Mouse (Mus musculus) cerebellum, adult 2 months (tissue): ENCODE results near the gene Sptssa. TPM values are rescaled to one million over a fixed set of nuclear protein-coding genes. Genes with fewer than 3 reads are reported as not detected.

Experiments used
- DNase-seq, 2 experiments: peaks; one replicate each; pipeline ENCODE4 v3.0.0; 2021
- H3K27ac ChIP-seq: fragments of 200-500 bp; 2 replicates; pipeline ENCODE4 v1.5.1; 2012; ENCODE audit warnings: low read length, control low read depth, inconsistent platforms; ENCODE audit not compliant: insufficient read depth
- H3K27me3 ChIP-seq: fragments of 200-500 bp; 2 replicates; pipeline ENCODE4 v1.6.1; 2012; ENCODE audit warnings: inconsistent platforms, mild to moderate bottlenecking, low read length, moderate library complexity; ENCODE audit not compliant: control insufficient read depth, insufficient read depth
- H3K4me1 ChIP-seq: fragments of 200-500 bp; 2 replicates; pipeline ENCODE4 v1.6.1; 2011; ENCODE audit warnings: low read length; ENCODE audit not compliant: control insufficient read depth, insufficient read depth
- H3K4me3 ChIP-seq: fragments of 200-500 bp; replicated peaks from 2 replicates; pipeline ENCODE3; 2011; ENCODE audit warnings: mild to moderate bottlenecking, low read depth, low read length, control low read depth; ENCODE audit not compliant: insufficient read depth
- CTCF ChIP-seq: fragments of 200-500 bp; IDR thresholded peaks from 2 replicates; pipeline ENCODE4 v1.5.1; 2011; ENCODE audit warnings: low read depth, mild to moderate bottlenecking, control low read depth, low read length, moderate library complexity, borderline replicate concordance; ENCODE audit not compliant: insufficient read depth
- POLR2A ChIP-seq: fragments of 200-500 bp; IDR thresholded peaks from 2 replicates; pipeline ENCODE4 v1.6.1; 2011; ENCODE audit warnings: low read length, control low read depth, borderline replicate concordance; ENCODE audit not compliant: insufficient read depth
- WGBS: fragments of 180-500 bp; shearing (Covaris S2); methylation state at CpG from one replicate; pipeline ENCODE4 v1.1.7; 2018; 5-methylcytosine and 5-hydroxymethylcytosine counted together
- polyA plus RNA-seq: library from polyadenylated mRNA; depleted of rRNA; stranded (reverse); fragments of >200 nt; gene quantifications from 2 replicates; pipeline ENCODE4 v1.2.3, GENCODE M21; 2012

Gene Sptssa
- polyA plus RNA-seq, 1 experiment, result 52.9 TPM

DNA sequence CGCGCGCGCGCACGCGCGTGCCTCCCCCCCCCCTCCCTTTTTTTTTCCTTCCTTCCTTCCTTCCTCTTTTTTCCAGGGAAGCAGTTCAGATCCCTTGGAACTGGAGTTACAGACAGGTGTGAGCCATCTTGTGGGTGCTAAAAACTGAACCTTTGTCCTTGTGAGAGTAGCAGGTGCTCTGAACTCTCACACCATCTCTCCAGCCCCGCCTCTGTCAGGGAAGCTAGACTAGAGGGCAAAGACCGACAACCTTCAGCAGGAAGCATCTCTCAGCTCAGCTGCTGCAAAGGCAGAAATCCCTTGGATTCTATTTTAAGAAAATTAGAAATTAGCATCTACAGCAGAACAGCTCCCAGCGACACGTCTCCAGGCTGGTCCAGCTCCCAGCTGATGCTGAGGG is 4.0 kb downstream of the Sptssa start:
- DNase-seq, result no peak
- H3K4me1 ChIP-seq, result peaks cover 11% of the 10 kb centered on the region
- 79% methylated on average over 12 of the region's 12 CpGs for whole genome bisulfite sequencing
- TF ChIP-seq CTCF (no peak), POLR2A (no peak)
- no peaks in the 10 kb centered on the region for H3K27me3 ChIP-seq
- H3K4me3 ChIP-seq, result no peak overlapping the region
- H3K27ac ChIP-seq, result no peak overlapping the region

DNA sequence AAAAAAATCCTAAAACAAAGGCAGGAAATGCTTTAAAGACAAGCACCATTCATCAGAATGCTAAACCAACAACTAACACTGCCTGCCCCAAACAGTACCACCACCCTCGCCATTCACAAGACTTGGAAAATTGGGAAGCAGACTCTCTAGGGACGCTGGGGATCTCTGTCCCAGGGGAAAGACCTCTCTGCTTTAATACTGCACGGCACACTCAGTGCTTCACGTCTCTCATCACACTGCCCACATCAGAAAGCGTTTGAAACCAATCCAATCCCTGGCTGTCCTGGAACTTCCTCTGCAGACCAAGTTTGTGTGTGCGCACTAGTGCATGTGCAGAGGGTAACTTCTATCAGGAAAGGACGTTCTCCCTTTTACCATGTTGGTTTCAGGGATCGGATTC is 4.6 kb downstream of the Sptssa start:
- no peaks in the 10 kb centered on the region for H3K27me3 ChIP-seq
- no peak overlapping the region for H3K27ac ChIP-seq
- peaks cover 11% of the 10 kb centered on the region for H3K4me1 ChIP-seq
- no peak for DNase-seq
- WGBS, result 64% methylated on average over 8 of the region's 8 CpGs
- H3K4me3 ChIP-seq, result no peak overlapping the region
- TF ChIP-seq POLR2A (no peak), CTCF (no peak)

DNA sequence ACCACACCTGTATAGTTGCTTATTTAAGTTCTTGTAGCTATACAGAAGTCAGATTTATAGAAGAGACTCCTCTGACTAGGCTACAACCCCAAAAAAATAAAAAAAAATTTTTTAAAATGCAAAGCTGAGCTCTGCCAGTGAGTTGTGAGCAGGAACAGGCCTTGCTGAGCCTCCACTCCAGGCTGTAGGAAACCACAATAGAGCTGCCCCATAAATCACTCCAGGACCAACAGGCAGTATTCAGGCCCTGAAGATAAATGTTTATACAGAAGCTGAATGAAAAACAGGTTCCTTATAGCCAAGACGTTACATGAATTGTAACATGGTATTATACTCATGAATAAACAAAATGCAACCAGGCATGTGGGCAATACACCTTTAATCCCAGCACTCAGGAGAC is 5.2 kb downstream of the Sptssa start:
- Histone ChIP-seq H3K27ac (no peak overlapping the region), H3K4me1 (peaks cover 11% of the 10 kb centered on the region), H3K4me3 (no peak overlapping the region), H3K27me3 (no peaks in the 10 kb centered on the region)
- DNase-seq, result no peak
- TF ChIP-seq CTCF, result no peak
- no peak for TF ChIP-seq POLR2A
- 82% methylated on average over 1 of the region's 1 CpGs for WGBS

DNA sequence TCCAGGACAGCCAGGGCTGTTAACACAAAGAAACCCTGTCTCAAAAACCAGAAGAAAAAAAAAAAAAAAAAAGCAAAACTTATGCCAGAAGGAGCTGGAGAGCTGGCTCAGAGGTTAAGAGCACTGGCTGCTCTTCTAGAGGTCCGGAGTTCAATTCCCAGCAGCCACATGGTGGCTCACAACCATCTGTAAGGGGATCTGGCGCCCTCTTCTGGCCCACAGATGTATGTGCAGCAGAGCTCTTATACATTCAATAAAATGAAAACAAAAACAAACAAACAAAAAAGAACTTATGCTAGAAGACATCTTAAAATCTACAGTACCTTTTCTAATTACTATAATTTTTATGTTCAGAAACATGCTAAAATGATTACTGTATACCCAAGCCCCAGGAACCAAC is 11.4 kb downstream of the Sptssa start:
- no peak for TF ChIP-seq POLR2A
- 0 out of 2 replicates have a peak, but pooled peaks have one; percentile 5 for TF ChIP-seq CTCF
- Histone ChIP-seq H3K4me1 (no peaks in the 10 kb centered on the region; the same call in 1 of the 2 replicates), H3K27me3 (no peaks in the 10 kb centered on the region), H3K27ac (no peak overlapping the region), H3K4me3 (no peak overlapping the region)
- no peak for DNase-seq
- WGBS, result 67% methylated on average over 2 of the region's 2 CpGs

DNA sequence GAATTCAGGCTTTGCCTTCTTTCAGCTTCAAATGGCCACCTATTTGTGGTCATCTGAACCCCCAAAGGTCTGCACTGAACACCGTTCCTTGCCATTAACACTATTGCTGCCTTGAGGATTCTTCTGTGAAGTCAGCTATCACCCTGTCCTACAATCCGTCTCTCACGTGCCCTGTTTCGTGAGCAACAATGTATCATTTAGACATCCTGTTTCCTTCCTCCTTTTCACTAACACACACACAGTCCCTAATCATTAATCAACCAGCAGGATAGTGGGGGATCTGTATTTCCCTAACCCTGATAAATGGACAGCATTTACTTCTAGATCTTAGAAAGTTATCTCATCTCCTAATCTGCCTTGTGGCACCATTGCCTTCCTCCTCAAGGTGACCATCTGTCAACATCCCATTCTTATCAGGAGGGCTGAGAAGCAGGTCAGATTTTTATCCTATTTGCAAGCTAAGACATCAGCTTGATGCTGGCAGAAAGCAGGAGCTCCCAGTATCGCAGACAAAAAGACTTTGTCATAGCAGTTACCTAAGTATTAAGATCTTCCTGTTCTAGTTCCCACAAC is 13.0 kb downstream of the Sptssa start:
- no peak for DNase-seq
- no peak for TF ChIP-seq CTCF
- no peak for TF ChIP-seq POLR2A
- Histone ChIP-seq H3K4me3 (no peak overlapping the region), H3K27me3 (no peaks in the 10 kb centered on the region), H3K4me1 (no peaks in the 10 kb centered on the region; the same call in 1 of the 2 replicates), H3K27ac (no peak overlapping the region)
- WGBS, result 69% methylated on average over 5 of the region's 5 CpGs

DNA sequence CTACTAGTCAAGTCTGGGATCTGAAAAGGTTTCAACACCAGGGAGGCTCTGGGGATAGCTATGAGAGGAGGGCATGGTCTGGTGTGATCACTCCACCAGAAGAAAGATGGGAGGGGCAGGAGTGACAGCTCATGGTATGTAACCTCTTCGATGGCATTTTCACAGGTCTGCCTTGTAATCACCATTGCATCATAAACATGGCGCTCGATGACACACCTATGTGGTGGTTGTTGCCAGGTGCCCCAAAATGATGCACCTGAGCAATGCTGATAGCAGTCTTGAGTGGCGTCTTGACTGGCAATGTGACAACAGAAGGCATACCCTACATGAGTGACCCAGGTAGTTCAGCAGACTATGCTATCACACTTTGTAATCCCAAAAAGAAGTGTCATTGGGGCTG is 15.0 kb downstream of the Sptssa start:
- WGBS, result over 99% methylated on average over 4 of the region's 4 CpGs
- Histone ChIP-seq H3K4me3 (no peak overlapping the region), H3K4me1 (no peaks in the 10 kb centered on the region; the same call in 1 of the 2 replicates), H3K27ac (no peak overlapping the region), H3K27me3 (no peaks in the 10 kb centered on the region)
- TF ChIP-seq CTCF, result no peak
- no peak for TF ChIP-seq POLR2A
- no peak for DNase-seq

DNA sequence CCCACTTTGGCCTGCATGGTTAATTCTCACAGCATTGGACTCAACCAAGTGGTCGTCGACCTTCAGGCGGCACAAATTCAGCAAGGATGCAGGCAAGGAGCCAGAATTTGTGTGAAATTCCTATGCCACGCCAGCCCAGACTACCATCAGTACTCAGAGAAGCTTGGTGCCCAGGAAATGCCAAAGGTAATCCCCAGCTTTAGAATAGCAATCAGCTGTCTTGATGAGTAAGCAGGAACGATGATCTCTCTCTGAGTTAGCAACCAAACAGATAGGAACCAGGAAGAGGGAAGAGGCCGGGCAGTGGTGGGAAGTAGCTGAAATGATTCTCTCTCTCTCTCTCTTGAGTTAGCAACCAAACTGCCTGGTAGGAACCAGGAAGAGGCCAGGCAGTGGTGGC is 16.1 kb downstream of the Sptssa start:
- 54% methylated on average over 6 of the region's 6 CpGs for WGBS
- Histone ChIP-seq H3K4me1 (no peaks in the 10 kb centered on the region; the same call in 1 of the 2 replicates), H3K4me3 (no peak overlapping the region), H3K27ac (no peak overlapping the region), H3K27me3 (no peaks in the 10 kb centered on the region)
- no peak for DNase-seq
- TF ChIP-seq POLR2A (no peak), CTCF (no peak)

DNA sequence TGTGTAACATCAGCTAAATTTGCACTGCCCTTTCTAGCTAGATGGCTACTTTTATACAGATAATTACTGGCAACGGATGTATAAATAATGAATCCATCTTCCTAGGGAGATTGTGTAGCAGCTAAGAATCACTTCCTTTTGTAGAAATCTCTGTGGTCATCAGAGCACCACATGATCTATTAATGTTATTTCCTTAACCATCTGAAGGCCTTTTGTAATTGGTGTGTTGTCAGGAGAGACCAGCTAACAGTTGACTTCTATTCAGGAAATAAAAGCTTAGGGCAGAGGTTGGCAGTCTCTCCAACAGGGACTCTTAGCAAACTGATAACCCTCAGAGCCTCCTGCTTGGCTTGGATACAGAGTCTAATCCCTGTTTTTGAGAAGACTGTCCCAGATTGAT is 19.3 kb downstream of the Sptssa start:
- WGBS, result 91% methylated on average over 1 of the region's 1 CpGs
- TF ChIP-seq POLR2A (no peak), CTCF (no peak)
- no peaks in the 10 kb centered on the region for H3K4me1 ChIP-seq
- no peak for DNase-seq
- no peak overlapping the region for H3K4me3 ChIP-seq
- H3K27me3 ChIP-seq, result no peaks in the 10 kb centered on the region
- no peak overlapping the region for H3K27ac ChIP-seq
